Mouse (Mus musculus): Measurements from ENCODE around the gene Cd160.

Gene Cd160

DNA sequence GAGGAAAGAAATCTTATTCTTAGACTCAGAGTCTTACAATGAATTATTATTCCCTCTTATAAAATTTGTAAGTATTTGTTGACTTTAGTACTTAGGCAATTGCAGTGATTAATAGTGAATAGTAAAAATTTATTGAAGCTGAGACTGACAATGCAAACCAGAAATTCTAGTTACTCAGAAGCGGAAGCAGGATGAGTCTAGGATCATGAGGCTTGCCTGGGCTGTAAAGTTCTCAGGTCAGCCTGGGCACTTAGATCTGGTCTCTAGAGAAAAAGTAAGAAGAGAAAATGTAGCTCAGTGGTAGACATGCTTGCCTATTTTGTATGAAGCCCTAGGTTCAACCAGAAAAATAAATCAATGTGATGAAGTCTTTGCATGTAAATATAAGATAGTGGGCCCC lies 73.2 kb downstream of the Cd160 start:
- DNase-seq: no peak

All from kidney, adult 8-10 months (tissue).